Mouse (Mus musculus): Measurements from ENCODE around the gene Gss.
A peak's percentile ranks its signal among the peaks of the same experiment; 100 is the strongest.
"Not testable (repeated sequence)": the region's sequence is repeated elsewhere in the genome, so short reads cannot be mapped to it uniquely, and the experiment has no call there.

Gss gene

DNA sequence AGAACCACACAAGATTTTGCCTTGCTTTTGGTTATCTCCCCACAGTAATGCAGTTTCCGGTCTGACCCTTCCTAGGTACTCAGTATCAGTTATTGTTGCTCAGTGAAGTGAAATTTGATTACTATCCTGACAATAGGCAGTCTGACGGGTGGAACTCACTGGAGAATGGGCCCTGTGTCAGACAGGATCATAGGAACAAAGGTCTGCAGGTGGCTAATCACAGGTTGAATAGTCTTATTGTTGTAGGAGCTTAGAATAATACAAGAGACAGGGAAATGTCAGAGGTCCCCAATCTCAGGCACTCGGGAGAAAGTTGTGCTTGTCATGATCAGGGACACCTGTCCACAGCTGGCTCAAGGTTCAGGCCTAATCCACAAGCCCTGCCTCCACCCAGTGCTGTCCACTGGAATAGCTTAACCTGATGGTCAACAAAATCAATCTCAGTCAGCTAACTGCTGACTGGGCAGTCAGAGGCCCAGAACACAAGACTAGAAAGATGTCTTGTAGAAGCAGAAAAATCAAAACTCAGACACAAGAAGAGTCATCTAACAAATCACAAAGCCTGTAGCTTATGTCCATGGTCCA is 23.3 kb downstream of the Gss start:
- no peak for DNase-seq

DNA sequence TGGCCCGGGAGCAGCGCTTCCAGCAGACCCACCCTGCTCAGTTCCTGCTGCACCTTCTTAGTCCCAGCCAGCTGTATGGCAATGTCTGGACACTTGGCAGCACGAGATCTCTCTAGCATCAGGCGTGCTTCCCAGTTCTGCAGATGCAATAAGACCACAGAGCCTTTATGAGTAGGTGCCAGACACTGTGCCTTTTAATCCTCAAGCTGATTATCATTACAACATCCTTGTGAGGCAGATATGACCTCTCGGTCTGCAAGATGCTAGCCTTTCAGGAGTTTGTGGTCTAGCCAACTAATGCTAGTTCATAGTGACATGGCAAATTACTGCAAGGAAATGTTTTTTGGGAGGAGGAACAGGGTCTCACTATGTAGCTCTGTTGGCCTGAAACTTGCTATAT is 24.9 kb downstream of the Gss start:
- no peak for DNase-seq

DNA sequence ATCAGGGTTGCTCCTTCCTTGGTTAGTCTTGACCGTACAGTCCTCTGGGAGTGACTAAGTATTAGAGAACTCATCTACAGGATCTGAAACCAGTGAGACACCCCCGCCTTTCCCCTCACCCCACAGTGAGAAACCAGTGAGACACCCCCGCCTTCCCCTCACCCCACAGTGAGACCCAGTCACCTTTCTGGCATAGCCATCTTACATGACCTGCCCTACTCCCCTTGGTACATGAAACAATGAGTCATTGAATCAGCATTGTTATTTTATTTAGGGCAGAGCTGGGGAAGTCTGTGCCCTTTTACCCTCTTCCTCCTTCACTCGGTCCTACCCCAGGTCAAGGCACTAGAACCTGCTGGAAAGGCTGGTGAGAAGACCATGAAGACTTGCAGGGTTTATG is 29.7 kb downstream of the Gss start:
- no peak for DNase-seq

GRCm38 (mm10) chr2:155562209-155562608 is 30.4 kb downstream of the Gss start:
- DNase-seq, result no peak

DNA sequence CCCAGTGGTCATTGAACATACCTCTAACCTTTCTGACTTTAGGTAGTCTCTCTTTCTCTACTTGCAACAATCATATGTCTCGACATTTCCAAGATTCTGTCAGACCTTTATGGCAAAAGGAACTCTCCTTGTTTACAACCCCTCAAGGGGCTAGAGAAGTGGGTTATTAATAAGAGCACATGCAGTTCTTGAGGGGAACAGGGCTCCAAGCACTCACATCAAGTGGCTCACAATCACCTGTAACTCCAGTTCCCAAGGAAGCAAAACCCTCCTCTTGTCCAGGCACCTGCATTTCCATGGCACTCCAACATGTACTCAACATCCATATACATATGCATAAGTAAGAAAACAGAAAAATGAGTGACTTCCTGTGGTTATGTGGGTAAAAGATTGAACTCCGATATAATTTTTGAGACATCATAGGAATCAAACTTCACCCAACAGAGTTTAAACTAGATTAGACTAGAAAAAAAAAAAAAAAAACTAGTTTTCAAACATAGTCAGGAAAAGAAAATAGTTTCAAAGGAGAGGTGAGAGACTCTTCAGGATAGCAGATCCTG is 38.1 kb downstream of the Gss start:
- DNase-seq, result no peak

GRCm38 (mm10) chr2:155552949-155553354 is 39.7 kb downstream of the Gss start:
- DNase-seq, result no peak

- no peak for DNase-seq
Measured at GRCm38 (mm10) chr2:155552336-155552735, 40.3 kb downstream of the Gss start.

DNA sequence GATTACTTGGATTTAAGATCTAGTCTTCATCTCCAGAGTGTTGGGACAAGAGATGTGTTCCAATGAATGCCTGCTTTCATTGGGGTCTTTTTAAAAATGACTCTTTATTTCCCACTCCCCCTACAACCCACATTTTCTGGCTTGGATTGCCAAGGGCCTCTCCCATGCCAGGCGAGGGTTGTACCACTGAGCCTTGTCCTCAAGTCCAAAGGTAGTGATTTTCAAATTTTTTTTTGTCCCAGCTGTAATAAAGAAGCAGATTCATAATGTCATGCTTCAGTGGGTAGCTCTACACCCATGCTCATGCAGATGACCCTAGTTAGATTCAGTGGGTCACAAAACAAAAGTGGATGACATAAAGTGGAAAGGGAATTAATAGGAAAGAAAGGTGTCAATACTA is 45.7 kb downstream of the Gss start:
- no peak for DNase-seq

- no peak for DNase-seq
Measured at GRCm38 (mm10) chr2:155540822-155541458, 51.7 kb downstream of the Gss start.

- DNase-seq, result no peak
Measured at GRCm38 (mm10) chr2:155539696-155540095, 52.9 kb downstream of the Gss start.

DNA sequence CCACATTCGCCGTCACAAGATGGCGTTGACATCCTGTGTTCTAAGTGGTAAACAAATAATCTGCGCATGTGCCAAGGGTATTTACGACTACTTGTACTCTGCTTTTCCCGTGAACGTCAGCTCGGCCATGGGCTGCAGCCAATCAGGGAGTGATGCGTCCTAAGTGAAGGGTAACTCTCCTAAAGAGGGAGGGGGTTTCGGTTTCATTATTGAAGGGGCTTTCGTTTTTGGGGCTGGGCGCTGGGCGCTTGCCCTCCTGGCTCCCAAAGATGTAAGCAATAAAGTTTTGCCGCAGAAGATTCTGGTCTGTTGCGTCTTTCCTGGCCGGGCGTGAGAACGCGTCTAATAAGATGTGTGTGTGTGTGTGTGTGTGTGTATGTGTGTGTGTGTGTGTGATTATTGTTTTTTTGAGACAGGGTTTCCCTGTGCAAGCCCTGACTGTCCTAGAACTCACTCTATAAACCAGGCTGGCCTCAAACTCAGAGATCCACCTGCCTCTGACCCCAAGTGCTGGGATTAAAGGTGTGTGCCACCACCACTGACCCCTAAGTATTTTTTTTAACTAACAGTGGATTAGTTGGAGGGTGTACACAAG is 54.0 kb downstream of the Gss start:
- DNase-seq, result not testable (repeated sequence)

- no peak for DNase-seq
Measured at GRCm38 (mm10) chr2:155537761-155538462, 54.7 kb downstream of the Gss start.

GRCm38 (mm10) chr2:155536292-155536691 is 56.3 kb downstream of the Gss start:
- DNase-seq, result no peak

- no peak for DNase-seq
Measured at GRCm38 (mm10) chr2:155527367-155527766, 65.2 kb downstream of the Gss start.

DNA sequence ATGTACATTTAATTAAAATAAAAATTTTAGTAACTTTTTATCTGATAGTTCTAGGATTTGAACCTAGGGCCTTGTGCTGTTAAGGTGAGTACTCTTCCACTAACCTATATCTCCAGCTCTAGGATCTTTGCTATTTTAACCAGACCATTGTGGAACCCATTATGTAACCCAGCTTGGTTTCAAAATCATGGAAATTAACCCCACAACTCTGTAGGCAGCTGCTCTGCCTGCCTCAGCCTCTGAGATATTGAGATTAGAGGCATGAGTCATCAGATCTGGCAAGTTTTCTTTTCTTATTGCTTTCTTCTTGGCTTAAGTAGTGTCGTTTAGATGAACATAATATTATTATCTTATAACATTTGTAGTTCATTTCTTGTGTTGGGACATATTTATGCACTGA is 68.2 kb downstream of the Gss start:
- no peak for DNase-seq

- DNase-seq, result no peak
Measured at GRCm38 (mm10) chr2:155523706-155524105, 68.9 kb downstream of the Gss start.

DNA sequence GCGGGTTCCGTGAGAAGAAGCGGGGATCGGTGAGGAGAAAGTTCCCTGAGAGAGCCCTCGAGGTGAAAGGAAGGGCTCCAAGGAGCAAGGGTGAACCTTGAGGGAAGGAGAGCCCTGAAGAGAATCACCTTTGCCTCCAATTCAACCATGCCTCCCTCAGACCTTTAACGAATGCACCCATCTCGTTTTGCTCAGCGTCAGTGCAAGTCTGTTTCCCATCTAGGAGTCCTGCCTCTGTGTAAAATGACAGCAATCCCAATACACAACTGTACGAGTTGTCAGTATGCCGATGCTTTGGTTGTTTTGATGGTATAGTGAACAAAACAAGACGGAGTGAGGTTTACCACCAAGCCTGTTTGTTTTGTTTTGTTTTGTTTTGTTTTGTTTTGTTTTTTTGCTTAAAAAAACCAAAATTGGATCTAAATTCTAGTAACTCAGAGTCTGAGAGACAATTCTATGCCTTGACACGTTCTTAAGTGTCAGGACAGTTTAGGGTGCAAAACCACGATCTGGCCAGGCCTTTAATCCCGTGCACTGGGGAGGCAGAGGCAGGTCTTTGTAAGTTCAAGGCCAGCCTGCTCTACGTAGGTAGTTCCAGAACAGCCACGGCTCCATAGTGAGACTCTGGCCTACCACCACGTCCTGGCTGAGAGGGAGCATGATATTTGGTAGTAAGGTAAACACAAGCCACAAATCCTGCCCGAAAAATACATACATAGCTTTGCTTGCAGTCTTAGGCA is 73.9 kb downstream of the Gss start:
- no peak for DNase-seq

DNA sequence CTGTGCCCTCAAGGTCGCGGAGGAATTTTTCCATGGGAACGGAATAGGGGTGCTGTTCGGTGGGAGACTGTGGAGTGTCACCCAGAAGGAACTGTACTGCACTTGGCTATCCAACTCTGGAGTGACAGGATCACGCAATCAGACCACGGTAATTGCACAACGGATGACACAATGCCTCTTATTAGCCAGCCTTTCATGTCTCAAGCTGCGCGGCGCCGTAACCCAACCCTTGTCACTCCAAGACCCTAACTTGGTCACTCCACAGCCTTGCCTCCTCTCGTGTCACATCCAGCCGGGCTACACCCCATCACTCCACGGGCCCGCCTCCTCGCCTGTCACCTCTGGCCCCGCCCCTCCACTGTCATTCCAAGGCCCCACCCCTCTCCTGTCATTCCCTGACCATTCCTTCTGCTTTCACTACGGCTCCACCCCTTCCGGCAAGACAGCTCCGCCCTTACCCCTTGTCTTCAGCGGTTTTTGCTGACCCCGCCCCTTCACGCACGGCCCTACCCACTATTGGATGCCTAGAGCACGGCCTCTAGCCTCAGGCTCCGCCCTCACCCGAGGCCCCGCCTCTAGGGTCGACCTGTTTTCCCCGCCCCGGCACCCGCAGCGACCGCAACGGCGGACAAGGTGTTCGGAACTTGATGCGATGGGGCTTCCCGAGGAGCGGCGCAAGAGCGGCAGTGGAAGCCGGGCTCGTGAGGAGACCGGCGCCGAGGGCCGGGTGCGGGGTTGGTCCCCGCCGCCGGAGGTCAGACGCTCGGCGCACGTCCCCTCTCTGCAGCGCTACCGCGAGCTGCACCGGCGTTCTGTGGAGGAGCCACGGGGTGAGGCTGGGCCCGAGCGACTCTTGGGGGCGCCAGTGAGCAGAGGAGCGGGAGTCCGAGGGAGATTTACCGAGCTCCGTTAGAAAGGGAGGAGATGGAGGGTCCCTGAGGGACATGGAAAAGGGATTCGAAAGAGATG is 74.9 kb downstream of the Gss start, which contains the start of the genes Acss2 and Ggt7:
Acss2 (plus strand) TSS at position 494 of the 969 bp plus-strand sequence.
Ggt7 (minus strand) TSS at position 783 of the 969 bp plus-strand sequence.
- DNase-seq, result peak; percentile 98

DNA sequence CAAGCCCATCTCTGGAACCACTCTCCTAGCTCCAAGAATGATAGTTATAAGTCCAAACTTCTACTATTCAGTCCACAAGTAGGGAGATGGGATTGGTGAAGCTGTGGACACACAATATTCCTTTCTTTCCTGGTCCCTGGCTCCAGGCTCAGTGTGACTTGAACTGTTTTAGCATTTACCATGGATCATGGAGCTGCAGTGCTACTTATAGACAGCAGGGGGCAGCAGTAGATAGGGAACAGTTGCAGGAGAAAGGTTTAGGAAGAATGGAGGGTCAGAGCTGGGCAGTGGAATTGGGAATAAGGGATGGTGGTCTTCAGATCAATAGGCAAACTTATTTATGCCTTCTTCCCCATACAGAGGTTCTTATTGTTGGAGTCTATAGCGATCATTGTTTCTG is 76.7 kb downstream of the Gss start:
- DNase-seq, result peak; percentile 76

DNA sequence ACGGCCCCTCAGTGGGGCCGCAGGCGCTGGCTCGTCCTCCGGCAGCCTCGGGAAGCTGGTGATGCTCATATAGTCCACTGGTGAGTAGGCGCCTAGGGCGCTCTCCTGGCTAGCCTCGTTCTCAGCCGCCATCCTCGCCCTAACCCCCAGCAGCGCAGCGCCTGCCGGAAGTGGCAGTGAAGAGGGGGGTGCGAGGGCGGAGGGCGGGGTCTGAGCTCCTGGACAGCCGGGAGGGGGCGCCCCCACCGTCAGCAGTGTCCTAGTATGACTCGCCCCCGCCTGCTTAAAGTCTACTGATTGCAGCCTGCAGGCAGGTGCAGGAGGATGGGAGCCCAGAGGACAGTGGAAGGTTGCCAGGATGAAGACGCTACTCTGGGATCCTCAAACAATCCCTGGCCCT is 77.9 kb downstream of the Gss start:
- DNase-seq, result peak; percentile 69

- DNase-seq, result no peak
Measured at GRCm38 (mm10) chr2:155513543-155513942, 79.1 kb downstream of the Gss start.
